Mouse (Mus musculus) bone marrow, adult 2 months (tissue): ENCODE results near the gene Gfra1.

ENCODE experiments used
- CTCF ChIP-seq: fragments of 200-500 bp; IDR thresholded peaks from 2 replicates; pipeline ENCODE4 v1.5.1; 2011; ENCODE audit warnings: low read length, control low read depth; ENCODE audit not compliant: control insufficient read depth, insufficient read depth
- POLR2A ChIP-seq: fragments of 200-500 bp; IDR thresholded peaks from 2 replicates; pipeline ENCODE4 v1.6.1; 2011; ENCODE audit warnings: low read depth, mild to moderate bottlenecking, control low read depth, low read length, borderline replicate concordance; ENCODE audit not compliant: control insufficient read depth

- TF ChIP-seq CTCF (no peak), POLR2A (no peak)
These were observed 183.9 kb downstream of the Gfra1 start for GRCm38 (mm10) chr19:58271815-58272214.
